Mouse (Mus musculus): ENCODE results near the gene Bco2. TPM values are rescaled to one million over a fixed set of nuclear protein-coding genes. Genes with fewer than 3 reads are reported as not detected.

The Bco2 gene
- total and polyA plus RNA-seq, 3 experiments, result 0.07 TPM; not detected in 2

DNA sequence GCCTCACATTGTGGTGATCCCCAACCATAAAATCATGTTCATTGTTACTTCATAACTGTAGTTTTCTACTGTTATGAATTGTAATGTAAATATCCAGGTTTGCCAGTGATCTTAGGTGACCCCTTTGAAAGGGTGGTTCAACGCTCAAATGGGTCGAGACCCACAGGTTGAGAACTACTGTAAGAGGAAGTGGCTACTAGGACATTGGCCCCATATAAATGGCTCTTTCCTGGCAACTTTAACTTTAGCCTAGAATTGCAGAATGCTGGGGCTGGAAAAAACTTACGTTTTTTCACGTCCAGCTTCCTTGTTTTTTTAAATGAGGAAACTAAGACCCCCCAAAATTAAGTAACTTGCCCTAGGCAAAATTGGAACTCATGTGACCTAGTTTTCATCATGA is 12.4 kb upstream of the Bco2 start:
- no peak for TF ChIP-seq CHD2 (IDR thresholded peaks at IDR 0.05; ENCODE audit: low read length)
- TF ChIP-seq BHLHE40 (IDR thresholded peaks at IDR 0.05; ENCODE audit: borderline replicate concordance, low read depth, low read length), result no peak
- no peak for TF ChIP-seq ELF1 (IDR thresholded peaks at IDR 0.05; ENCODE audit: low read depth, low read length)
- no peak for TF ChIP-seq MXI1 (IDR thresholded peaks at IDR 0.05; ENCODE audit: low read depth, low read length)
- no peak for TF ChIP-seq TAL1 (IDR thresholded peaks at IDR 0.05; ENCODE audit: low read length)
- TF ChIP-seq EP300 (IDR thresholded peaks at IDR 0.05; ENCODE audit: low read depth in 1 of 2, low read length in 2 of 2), result no peak
- TF ChIP-seq USF1 (IDR thresholded peaks at IDR 0.05; ENCODE audit: low read depth, low read length), result no peak
- TF ChIP-seq NRF1 (IDR thresholded peaks at IDR 0.05; ENCODE audit: insufficient read depth, low read depth, low read length, poor library complexity, severe bottlenecking), result no peak
- no peak for TF ChIP-seq CHD1 (IDR thresholded peaks at IDR 0.05; ENCODE audit: low read depth, low read length)
- no peaks in the 10 kb centered on the region for H3K4me1 ChIP-seq (ENCODE audit: control insufficient read depth in 1 of 2, insufficient read depth in 2 of 2, low read length in 2 of 2)
- no peaks in the 10 kb centered on the region for H3K79me2 ChIP-seq (ENCODE audit: control insufficient read depth, insufficient read depth, low read length, poor library complexity)
- no peak overlapping the region for H3K9ac ChIP-seq (ENCODE audit: control insufficient read depth, low read depth, low read length, poor library complexity, severe bottlenecking)
- H3K27ac ChIP-seq (ENCODE audit: control insufficient read depth, low read depth, low read length), result no peak overlapping the region
- H3K27me3 ChIP-seq (ENCODE audit: control insufficient read depth in 1 of 2, insufficient read depth in 2 of 2, low read length in 2 of 2), result no peaks in the 10 kb centered on the region; a peak in 3 of 4 replicates
- no peak for DNase-seq (ENCODE audit: low read depth, low spot score)
- no peaks in the 10 kb centered on the region for H3K9me3 ChIP-seq (replicated peaks; ENCODE audit: insufficient read depth, low read length)
- no peak overlapping the region for H3K4me3 ChIP-seq (ENCODE audit: control insufficient read depth in 1 of 2, insufficient read depth in 1 of 2, low read depth in 2 of 2, low read length in 2 of 2)
- H3K36me3 ChIP-seq (ENCODE audit: control insufficient read depth in 1 of 2, insufficient read depth in 2 of 2, low read length in 2 of 2), result no peaks in the 10 kb centered on the region

DNA sequence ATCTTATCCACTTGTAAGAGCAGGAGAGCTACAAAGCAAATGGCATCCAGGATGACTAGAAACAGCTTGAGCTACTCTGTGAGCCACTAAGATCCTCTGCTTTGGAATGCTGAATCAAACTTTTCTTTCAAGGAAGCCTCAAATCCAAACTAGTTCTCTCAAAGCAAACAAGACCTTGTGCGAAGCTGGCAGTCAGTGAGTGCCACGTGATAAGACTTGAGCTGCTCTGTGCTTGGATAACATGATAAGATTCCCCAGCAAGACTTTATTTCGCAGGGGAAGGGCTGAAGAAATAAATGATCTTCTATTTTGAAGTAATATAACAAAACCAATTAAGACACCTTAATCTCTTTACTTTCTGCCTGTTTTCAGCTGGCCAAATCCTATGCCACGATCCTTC is 11.0 kb upstream of the Bco2 start:
- H3K9ac ChIP-seq (ENCODE audit: control insufficient read depth, low read depth, low read length, poor library complexity, severe bottlenecking), result no peak overlapping the region
- DNase-seq (ENCODE audit: low read depth, low spot score), result peak; percentile 21
- H3K27ac ChIP-seq (ENCODE audit: control insufficient read depth, low read depth, low read length), result no peak overlapping the region
- no peaks in the 10 kb centered on the region for H3K36me3 ChIP-seq (ENCODE audit: control insufficient read depth in 1 of 2, insufficient read depth in 2 of 2, low read length in 2 of 2)
- no peak for TF ChIP-seq MXI1 (IDR thresholded peaks at IDR 0.05; ENCODE audit: low read depth, low read length)
- no peak for TF ChIP-seq MAFK (IDR thresholded peaks at IDR 0.05; ENCODE audit: borderline replicate concordance, low read depth, low read length)
- TF ChIP-seq MEF2A (IDR thresholded peaks at IDR 0.05; ENCODE audit: extremely low read depth, insufficient replicate concordance, low read depth, low read length, poor library complexity, severe bottlenecking), result no peak
- TF ChIP-seq GATA1 (IDR thresholded peaks at IDR 0.05; ENCODE audit: low read depth, low read length), result no peak
- TF ChIP-seq USF1 (IDR thresholded peaks at IDR 0.05; ENCODE audit: low read depth, low read length), result peak; percentile 79
- peak; percentile 62 for TF ChIP-seq MAX (IDR thresholded peaks at IDR 0.05; ENCODE audit: low read length)
- peak in 1 of 2 experiments; percentile 7; a peak in 1 of 4 replicates for TF ChIP-seq USF2 (IDR thresholded peaks at IDR 0.05; ENCODE audit: borderline replicate concordance in 1 of 2, insufficient read depth in 1 of 2, low read depth in 1 of 2, low read length in 2 of 2)
- TF ChIP-seq CHD2 (IDR thresholded peaks at IDR 0.05; ENCODE audit: low read length), result no peak
- TF ChIP-seq UBTF (IDR thresholded peaks at IDR 0.05; ENCODE audit: borderline replicate concordance, insufficient read depth, low read depth, low read length), result no peak
- TF ChIP-seq EP300 (IDR thresholded peaks at IDR 0.05; ENCODE audit: low read depth in 1 of 2, low read length in 2 of 2), result no peak
- H3K9me3 ChIP-seq (replicated peaks; ENCODE audit: insufficient read depth, low read length), result no peaks in the 10 kb centered on the region
- no peak overlapping the region for H3K4me3 ChIP-seq (ENCODE audit: control insufficient read depth in 1 of 2, insufficient read depth in 1 of 2, low read depth in 2 of 2, low read length in 2 of 2)
- no peaks in the 10 kb centered on the region for H3K79me2 ChIP-seq (ENCODE audit: control insufficient read depth, insufficient read depth, low read length, poor library complexity)
- no peaks in the 10 kb centered on the region for H3K4me1 ChIP-seq (ENCODE audit: control insufficient read depth in 1 of 2, insufficient read depth in 2 of 2, low read length in 2 of 2)
- H3K27me3 ChIP-seq (ENCODE audit: control insufficient read depth in 1 of 2, insufficient read depth in 2 of 2, low read length in 2 of 2), result peaks cover 2 to 3% of the 10 kb centered on the region in 2 experiments; a peak in 3 of 4 replicates

Data from MEL (cell line).